In the genomic region with DNA sequence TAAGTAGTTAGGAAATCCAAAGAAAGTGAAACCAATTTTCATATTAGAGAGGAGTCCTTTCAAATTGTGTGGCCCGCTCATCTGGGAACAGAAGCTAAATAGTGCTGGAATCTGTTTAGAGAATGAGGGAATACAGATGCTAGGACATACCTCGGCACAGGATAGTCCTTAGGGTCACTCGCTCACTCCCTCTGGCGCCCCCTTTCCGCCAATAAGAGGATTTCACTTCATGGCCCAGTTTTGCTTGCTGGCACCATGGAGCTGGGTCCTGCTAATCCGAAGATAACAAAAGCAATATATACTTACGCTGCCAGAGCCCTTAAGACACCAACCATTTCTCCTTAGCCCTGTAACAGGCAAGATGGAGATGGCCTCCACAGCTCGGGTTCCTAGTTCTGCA, we compare ENCODE assay signal across 13 mouse cellular contexts. TPM values are rescaled to one million over a fixed set of nuclear protein-coding genes. Genes with fewer than 3 reads are reported as not detected.
DNase-seq lines count a peak whose midpoint lies in the region; ATAC-seq and TF ChIP-seq lines count a peak whose summit lies in the region.
"Had no signal": no experiment of that assay in that cellular context is flagged by ENCODE, and none has a peak within 500 bp of the region (broad histone marks: within the 10 kb centered on the region; RNA-seq: fewer than 3 reads in every experiment).

No protein-coding gene starts in this region.

- H3K9ac ChIP-seq in heart, adult 2 months (ENCODE audit: low read depth, low read length) = no peak overlapping the region
- H3K9ac ChIP-seq in liver, embryonic 14.5 days (replicated peaks) = no peak overlapping the region
- H3K9ac ChIP-seq: hindbrain, embryonic 12.5 days; midbrain, embryonic 15.5 days; neural tube, embryonic 13.5 days had no signal

- no peaks in the 10 kb centered on the region for H3K9me3 ChIP-seq in G1E (replicated peaks)
- H3K9me3 ChIP-seq in liver, embryonic 14.5 days (ENCODE audit: control insufficient read depth, low read length) = no peaks in the 10 kb centered on the region
- H3K9me3 ChIP-seq: hindbrain, embryonic 12.5 days; midbrain, embryonic 15.5 days; neural tube, embryonic 13.5 days had no signal

- TF ChIP-seq EP300 in heart, adult 2 months (IDR thresholded peaks at IDR 0.05; ENCODE audit: insufficient read depth, low read depth, low read length) = no peak
- no peak for TF ChIP-seq EP300 in liver, embryonic 14.5 days (IDR thresholded peaks at IDR 0.05; ENCODE audit: low read depth)

- H3K27me3 ChIP-seq in heart, adult 2 months (ENCODE audit: control insufficient read depth, insufficient read depth, low read length) = no peaks in the 10 kb centered on the region
- no peaks in the 10 kb centered on the region for H3K27me3 ChIP-seq in G1E (ENCODE audit: insufficient read depth, low read length)
- H3K27me3 ChIP-seq in liver, embryonic 14.5 days (ENCODE audit: control insufficient read depth, insufficient read depth, low read length) = no peaks in the 10 kb centered on the region
- H3K27me3 ChIP-seq: hindbrain, embryonic 12.5 days; midbrain, embryonic 15.5 days; neural tube, embryonic 13.5 days had no signal

- no peak overlapping the region for H3K27ac ChIP-seq in heart, adult 2 months
- H3K27ac ChIP-seq in liver, embryonic 14.5 days = no peak overlapping the region
- H3K27ac ChIP-seq: hindbrain, embryonic 12.5 days; midbrain, embryonic 15.5 days; neural tube, embryonic 13.5 days had no signal

- TF ChIP-seq POLR2A in heart, adult 2 months (IDR thresholded peaks at IDR 0.05; ENCODE audit: insufficient read depth, low read depth, low read length) = no peak

- TF ChIP-seq CTCF in heart, adult 2 months (IDR thresholded peaks at IDR 0.05) = peak; percentile 42
- no peak for TF ChIP-seq CTCF in G1E (IDR thresholded peaks at IDR 0.05; ENCODE audit: low read depth, low read length)
- peak; percentile 35 for TF ChIP-seq CTCF in liver, embryonic 14.5 days (IDR thresholded peaks at IDR 0.05; ENCODE audit: low read depth)

- no peak for ATAC-seq in G1E (ENCODE audit: extremely low read depth, insufficient number of reproducible peaks, low FRiP score, poor library complexity, severe bottlenecking)
- ATAC-seq in liver, embryonic 14.5 days (ENCODE audit: insufficient read depth) = no peak
- ATAC-seq: midbrain, embryonic 15.5 days had no signal

- no peaks in the 10 kb centered on the region for H3K36me3 ChIP-seq in heart, adult 2 months (ENCODE audit: control insufficient read depth, insufficient read depth, low read length)
- H3K36me3 ChIP-seq in G1E (replicated peaks) = no peaks in the 10 kb centered on the region
- H3K36me3 ChIP-seq in liver, embryonic 14.5 days (replicated peaks; ENCODE audit: control insufficient read depth, insufficient read depth, low read depth) = no peaks in the 10 kb centered on the region
- H3K36me3 ChIP-seq: hindbrain, embryonic 12.5 days; midbrain, embryonic 15.5 days; neural tube, embryonic 13.5 days had no signal

- DNase-seq in heart, adult 2 months = no peak
- no peak for DNase-seq in heart, adult 9 months (ENCODE audit: low spot score in 2 of 2)
- DNase-seq in lung, postnatal 14 days = peak; percentile 7
- no peak for DNase-seq in lung, postnatal 10 days
- DNase-seq in G1E (ENCODE audit: low spot score) = peak; percentile 5
- no peak for DNase-seq in liver, embryonic 14.5 days (ENCODE audit: low read depth in 3 of 3, low spot score in 3 of 3)
- no peak for DNase-seq in kidney, adult 9 months
- no peak for DNase-seq in spleen, adult 18-20 months
- DNase-seq: right cerebral cortex, adult 18-20 months had no signal

- 72% methylated on average over 8 of the region's 8 CpGs for WGBS in heart, adult 2 months
- 40% methylated on average over 8 of the region's 8 CpGs for WGBS in liver, embryonic 14.5 days (ENCODE audit: insufficient replicate concordance)

- no peaks in the 10 kb centered on the region for H3K79me2 ChIP-seq in heart, adult 2 months (replicated peaks; ENCODE audit: control insufficient read depth, insufficient read depth, low read length)

- H3K4me1 ChIP-seq in heart, adult 2 months (ENCODE audit: control insufficient read depth, insufficient read depth, low read length) = no peaks in the 10 kb centered on the region; the same call in 1 of the 2 replicates
- H3K4me1 ChIP-seq in G1E (ENCODE audit: insufficient read depth, low read depth, low read length) = peaks cover 5% of the 10 kb centered on the region; the same call in 1 of the 2 replicates
- H3K4me1 ChIP-seq in liver, embryonic 14.5 days (replicated peaks; ENCODE audit: control insufficient read depth in 2 of 2, insufficient read depth in 2 of 2, low read length in 1 of 2) = peaks cover 0 to 8% of the 10 kb centered on the region in 2 experiments; a peak in 2 of 4 replicates

- no peak overlapping the region for H3K4me3 ChIP-seq in heart, adult 2 months
- no peak overlapping the region for H3K4me3 ChIP-seq in G1E (ENCODE audit: low read depth, low read length)
- no peak overlapping the region for H3K4me3 ChIP-seq in liver, embryonic 14.5 days (ENCODE audit: insufficient read depth in 1 of 2, low read depth in 2 of 2, low read length in 2 of 2)
- H3K4me3 ChIP-seq: hindbrain, embryonic 12.5 days; midbrain, embryonic 15.5 days; neural tube, embryonic 13.5 days had no signal

- H3K4me2 ChIP-seq in liver, embryonic 14.5 days (ENCODE audit: low read depth) = no peak overlapping the region
- H3K4me2 ChIP-seq: heart, embryonic 11.5 days; hindbrain, embryonic 12.5 days; midbrain, embryonic 15.5 days; neural tube, embryonic 13.5 days had no signal

- intact Hi-C loops in heart, adult 2 months (cut with DNase I) = no loop called here

RNA-seq across cellular contexts. Expression of a gene that starts 15.3 kb away (rescaled TPM):
- 10 to 100 TPM; 25.6 to 26.2 TPM for total RNA-seq in heart, adult 2 months (2021)
- 8.1 and 13.9 TPM in 2 replicates for polyA plus RNA-seq in heart, adult 2 months (2012; rRNA removed)
- 6.9 TPM in 1 of 2 replicates, not detected in the other for total RNA-seq in G1E (2014; fragmentation: Nextera tagmentation)
- 0.12 and 0.49 TPM in 2 replicates for total RNA-seq in G1E (2017)
- 0.03 TPM in 2 replicates for polyA plus RNA-seq in G1E (2012)
- polyA plus RNA-seq in liver, embryonic 14.5 days (2012; rRNA removed) = 1.1 TPM in 2 replicates
- polyA plus RNA-seq in liver, embryonic 14.5 days (2014; fragmentation: Nextera tagmentation; extraction: Ambion mirVana) = 1.3 and 1.5 TPM in 2 replicates

Comparison
In these comparisons a context has a peak if more than half of its experiments do, and no peak if none do; other contexts are left out.
1. DNase-seq: peak in lung, postnatal 14 days (single experiment) and G1E (single experiment); none in heart, adult 2 months (0 of 2), heart, adult 9 months (0 of 2), lung, postnatal 10 days (single experiment), liver, embryonic 14.5 days (0 of 3), kidney, adult 9 months (single experiment) and spleen, adult 18-20 months (0 of 2).